Mouse (Mus musculus): ENCODE results near the gene Ackr1.

- TF ChIP-seq CTCF (IDR thresholded peaks at IDR 0.05; ENCODE audit: insufficient read depth, low read depth, low read length) (no peak), POLR2A (IDR thresholded peaks at IDR 0.05; ENCODE audit: insufficient read depth, low read depth, low read length) (no peak)
Observed at GRCm38 (mm10) chr1:173371586-173371985, 38.0 kb upstream of the Ackr1 start.
